ENCODE assay signal across 18 mouse cellular contexts in the genomic region with DNA sequence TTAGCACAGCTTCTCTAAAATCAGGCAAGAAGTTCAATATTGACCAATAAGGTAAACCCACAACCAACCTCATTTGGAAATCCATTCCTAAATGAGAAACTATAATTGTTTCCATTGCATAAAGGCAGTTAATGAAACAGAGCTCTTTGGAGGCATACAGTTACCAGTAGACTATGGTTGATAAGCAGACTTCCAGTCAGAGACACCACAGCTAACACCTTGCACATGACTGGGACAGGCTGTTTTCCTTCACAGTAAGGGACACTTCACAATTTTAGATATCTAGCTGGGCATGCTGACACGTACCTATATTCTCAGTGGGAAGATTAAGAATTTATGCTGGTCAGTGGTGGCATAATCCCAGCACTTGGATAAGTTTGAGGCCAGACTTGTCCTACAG. TPM values are rescaled to one million over a fixed set of nuclear protein-coding genes. Genes with fewer than 3 reads are reported as not detected.
DNase-seq lines count a peak whose midpoint lies in the region; ATAC-seq and TF ChIP-seq lines count a peak whose summit lies in the region.
"Had no signal": no experiment of that assay in that cellular context is flagged by ENCODE, and none has a peak within 500 bp of the region (broad histone marks: within the 10 kb centered on the region; RNA-seq: fewer than 3 reads in every experiment).

No protein-coding gene starts in this region.

- H3K9ac ChIP-seq in heart, embryonic 13.5 days: no peak overlapping the region
- H3K9ac ChIP-seq in liver, postnatal 0 days (replicated peaks): no peak overlapping the region
- H3K9ac ChIP-seq: forebrain, embryonic 15.5 days; hindbrain, embryonic 14.5 days; limb, embryonic 15.5 days had no signal

- no peak for TF ChIP-seq CTCF in G1E (IDR thresholded peaks at IDR 0.05; ENCODE audit: low read depth, low read length)
- TF ChIP-seq CTCF in liver, postnatal 0 days (IDR thresholded peaks at IDR 0.05; ENCODE audit: low read depth): no peak

- H3K4me1 ChIP-seq in heart, embryonic 13.5 days: peaks cover 74% of the 10 kb centered on the region
- peaks cover 21% of the 10 kb centered on the region for H3K4me1 ChIP-seq in heart, embryonic 10.5 days
- peaks cover 74% of the 10 kb centered on the region for H3K4me1 ChIP-seq in G1E (ENCODE audit: insufficient read depth, low read depth, low read length)
- peaks cover 93% of the 10 kb centered on the region for H3K4me1 ChIP-seq in erythroblast, embryonic 14.5 days (ENCODE audit: control insufficient read depth)
- peaks cover 47% of the 10 kb centered on the region for H3K4me1 ChIP-seq in liver, postnatal 0 days (ENCODE audit: insufficient read depth)
- H3K4me1 ChIP-seq: forebrain, embryonic 15.5 days had no signal

- 28% methylated on average over 1 of the region's 1 CpGs for WGBS in heart, embryonic 13.5 days
- WGBS in heart, embryonic 10.5 days: 61% methylated on average over 1 of the region's 1 CpGs
- WGBS in liver, postnatal 0 days (ENCODE audit: insufficient replicate concordance): 55% methylated on average over 1 of the region's 1 CpGs

- ATAC-seq in heart, embryonic 13.5 days (ENCODE audit: extremely low read depth, insufficient number of reproducible peaks, low FRiP score, low TSS enrichment): no peak
- ATAC-seq in G1E (ENCODE audit: extremely low read depth, insufficient number of reproducible peaks, low FRiP score, poor library complexity, severe bottlenecking): peak; percentile 41; the same call in 1 of the 2 replicates
- peak; percentile 60 for ATAC-seq in liver, postnatal 0 days

- H3K27me3 ChIP-seq in heart, embryonic 13.5 days (replicated peaks): no peaks in the 10 kb centered on the region
- H3K27me3 ChIP-seq in heart, embryonic 10.5 days (ENCODE audit: insufficient read depth, poor library complexity, severe bottlenecking): no peaks in the 10 kb centered on the region
- H3K27me3 ChIP-seq in G1E (ENCODE audit: insufficient read depth, low read length): no peaks in the 10 kb centered on the region
- H3K27me3 ChIP-seq in erythroblast, embryonic 14.5 days (ENCODE audit: control insufficient read depth): no peaks in the 10 kb centered on the region
- no peaks in the 10 kb centered on the region for H3K27me3 ChIP-seq in liver, postnatal 0 days (ENCODE audit: insufficient read depth, low read length)
- H3K27me3 ChIP-seq: forebrain, embryonic 15.5 days; limb, embryonic 15.5 days had no signal

- no peak overlapping the region for H3K4me3 ChIP-seq in heart, embryonic 13.5 days
- H3K4me3 ChIP-seq in heart, embryonic 10.5 days: no peak overlapping the region
- H3K4me3 ChIP-seq in G1E (ENCODE audit: low read depth, low read length): no peak overlapping the region
- H3K4me3 ChIP-seq in erythroblast, embryonic 14.5 days (replicated peaks): peak overlapping the region; percentile 47
- H3K4me3 ChIP-seq in liver, postnatal 0 days (ENCODE audit: low read depth, low read length): no peak overlapping the region
- H3K4me3 ChIP-seq: forebrain, embryonic 15.5 days; layer of hippocampus, adult 2 months; limb, embryonic 15.5 days had no signal

- H3K4me2 ChIP-seq in heart, embryonic 13.5 days: no peak overlapping the region
- H3K4me2 ChIP-seq in liver, postnatal 0 days (ENCODE audit: low read depth, low read length): peak overlapping the region; percentile 57
- H3K4me2 ChIP-seq: forebrain, embryonic 15.5 days; hindbrain, embryonic 14.5 days; limb, embryonic 15.5 days had no signal

- H3K9me3 ChIP-seq in heart, embryonic 13.5 days: no peaks in the 10 kb centered on the region
- H3K9me3 ChIP-seq in heart, embryonic 10.5 days: no peaks in the 10 kb centered on the region
- H3K9me3 ChIP-seq in G1E (replicated peaks): no peaks in the 10 kb centered on the region
- H3K9me3 ChIP-seq in erythroblast, embryonic 14.5 days (ENCODE audit: control insufficient read depth, low read length): no peaks in the 10 kb centered on the region
- no peaks in the 10 kb centered on the region for H3K9me3 ChIP-seq in liver, postnatal 0 days (ENCODE audit: low read length)
- H3K9me3 ChIP-seq: forebrain, embryonic 15.5 days; limb, embryonic 15.5 days had no signal

- H3K36me3 ChIP-seq in heart, embryonic 13.5 days: peaks cover 45% of the 10 kb centered on the region
- H3K36me3 ChIP-seq in heart, embryonic 10.5 days: peaks cover 19% of the 10 kb centered on the region
- peaks cover 49% of the 10 kb centered on the region for H3K36me3 ChIP-seq in G1E (replicated peaks)
- H3K36me3 ChIP-seq in erythroblast, embryonic 14.5 days (ENCODE audit: control insufficient read depth): peaks cover 100% of the 10 kb centered on the region
- H3K36me3 ChIP-seq in liver, postnatal 0 days (replicated peaks; ENCODE audit: insufficient read depth, low read length): peaks cover 30% of the 10 kb centered on the region

- TF ChIP-seq EP300 in liver, postnatal 0 days (IDR thresholded peaks at IDR 0.05; ENCODE audit: low read depth): no peak

- H3K27ac ChIP-seq in heart, embryonic 13.5 days (replicated peaks): peak overlapping the region; percentile 69
- no peak overlapping the region for H3K27ac ChIP-seq in heart, embryonic 10.5 days
- peak overlapping the region; percentile 73 for H3K27ac ChIP-seq in liver, postnatal 0 days (ENCODE audit: low read depth)
- H3K27ac ChIP-seq: forebrain, embryonic 15.5 days; hindbrain, embryonic 14.5 days; limb, embryonic 15.5 days had no signal

- DNase-seq in heart, embryonic 10.5 days (ENCODE audit: low spot score): no peak
- DNase-seq in G1E (ENCODE audit: low spot score): no peak
- no peak for DNase-seq in liver, postnatal 0 days
- no peak for DNase-seq in gastrocnemius, postnatal 10 days
- no peak for DNase-seq in cerebellum, postnatal 4 days (ENCODE audit: low spot score in 2 of 2)
- DNase-seq: B cell, adult 2 months; cerebellum, postnatal 36 days; kidney, adult 8-10 months; kidney, postnatal 14 days; lung, postnatal 10 days; right cerebral cortex, postnatal 25 days; thymus, postnatal 4 days had no signal

RNA-seq across cellular contexts. Expression of gene Rnf11, which starts 38.6 kb away (rescaled TPM):
- polyA plus RNA-seq in heart, embryonic 13.5 days (2015; fragmentation: Nextera tagmentation; extraction: Ambion mirVana): 42.6 and 45.0 TPM in 2 replicates
- polyA plus RNA-seq in heart, embryonic 10.5 days (2016; fragmentation: Nextera tagmentation; extraction: Ambion mirVana): 31.1 and 31.4 TPM in 2 replicates
- total RNA-seq in G1E (2014; fragmentation: Nextera tagmentation) (41.8 and 44.4 TPM in 2 replicates), G1E (2017) (36.0 and 44.9 TPM in 2 replicates)
- polyA plus RNA-seq in G1E (2012): 14.0 and 14.9 TPM in 2 replicates
- polyA plus RNA-seq in erythroblast, embryonic 14.5 days (2012): 23.6 and 24.5 TPM in 2 replicates
- polyA plus RNA-seq in liver, postnatal 0 days (2015; fragmentation: Nextera tagmentation; extraction: Ambion mirVana): 34.0 and 38.4 TPM in 2 replicates
- total RNA-seq in gastrocnemius, postnatal 10 days (2021): 10 to 100 TPM; 91.5 to 96.9 TPM

RNA-seq across cellular contexts. Expression of gene Ttc39a, which starts 39.5 kb away (rescaled TPM):
- polyA plus RNA-seq in heart, embryonic 13.5 days (2015; fragmentation: Nextera tagmentation; extraction: Ambion mirVana): 8.8 and 9.7 TPM in 2 replicates
- 9.4 and 10.7 TPM in 2 replicates for polyA plus RNA-seq in heart, embryonic 10.5 days (2016; fragmentation: Nextera tagmentation; extraction: Ambion mirVana)
- total RNA-seq in G1E (2014; fragmentation: Nextera tagmentation) (38.9 and 50.2 TPM in 2 replicates), G1E (2017) (40.4 and 48.0 TPM in 2 replicates)
- 28.9 and 30.9 TPM in 2 replicates for polyA plus RNA-seq in G1E (2012)
- polyA plus RNA-seq in erythroblast, embryonic 14.5 days (2012): 4.4 and 5.5 TPM in 2 replicates
- polyA plus RNA-seq in liver, postnatal 0 days (2015; fragmentation: Nextera tagmentation; extraction: Ambion mirVana): 5.0 and 5.4 TPM in 2 replicates
- under 1 TPM; 0.66 to 0.81 TPM for total RNA-seq in gastrocnemius, postnatal 10 days (2021)
